Mouse (Mus musculus): ENCODE data around the gene Ift122. TPM values are rescaled to one million over a fixed set of nuclear protein-coding genes. Genes with fewer than 3 reads are reported as not detected.
"Not testable (repeated sequence)": the region's sequence is repeated elsewhere in the genome, so short reads cannot be mapped to it uniquely, and the experiment has no call there.

The Ift122 gene
- total RNA-seq (2021), result 10 to 100 TPM; 13.2 to 18.6 TPM
- long read RNA-seq, experiment 1, full-length matches to known transcripts, result 9 of 33 reads
- long read RNA-seq, experiment 1, partial matches to known transcripts, result 20 of 33 reads
- long read RNA-seq, experiment 1, other reads (novel, unspliced or antisense), result 4 of 33 reads
- long read RNA-seq, experiment 2, full-length matches to known transcripts, result 10 of 28 reads
- long read RNA-seq, experiment 2, partial matches to known transcripts, result 15 of 28 reads
- long read RNA-seq, experiment 2, other reads (novel, unspliced or antisense), result 3 of 28 reads

DNA sequence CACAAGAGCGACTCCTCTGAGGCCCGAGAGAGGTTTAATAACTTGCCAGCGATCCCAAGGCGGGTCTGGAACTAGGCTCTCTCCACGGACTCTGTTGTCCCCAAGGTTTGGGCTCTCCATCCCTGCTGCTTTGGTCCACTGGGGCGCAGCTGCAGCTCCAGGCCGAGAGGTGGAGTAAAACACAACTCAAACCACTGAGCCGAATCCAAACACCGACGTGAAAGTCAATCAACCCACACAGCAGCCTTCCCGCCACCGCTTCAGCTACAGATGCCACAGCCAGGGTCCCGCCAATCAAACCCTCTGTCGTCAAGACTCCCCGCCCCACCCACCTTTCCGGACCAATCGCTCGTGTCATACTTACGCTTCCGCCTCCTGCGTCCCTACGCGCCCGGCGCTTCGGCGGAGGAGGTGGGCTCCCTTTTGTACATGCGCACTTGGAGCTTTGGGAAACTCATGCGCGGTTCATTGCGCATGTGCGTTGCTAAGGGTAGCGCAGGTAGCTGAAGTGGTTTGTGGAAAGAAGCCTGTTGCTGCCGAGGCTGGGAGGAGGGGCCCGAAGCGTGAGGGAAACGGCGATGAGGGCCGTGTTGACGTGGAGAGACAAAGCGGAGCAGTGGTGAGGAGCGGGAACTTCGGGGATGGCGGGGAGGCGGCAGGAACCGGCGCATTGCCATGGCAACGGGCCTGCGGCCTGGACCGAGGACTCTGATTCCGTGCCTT is at the start of gene Ift122, which contains the start of gene Mbd4:
Gene Ift122, plus strand, starts transcription at position 380 of the 723 bp plus-strand sequence.
Gene Mbd4, minus strand, starts transcription at position 281 of the 723 bp plus-strand sequence.
- peak; percentile 96 for DNase-seq
- intact Hi-C loops (cut with DNase I), result loop anchor here (5.0 kb wide), 2 partner anchors 104 to 139 kb away; no protein-coding TSS in a partner anchor

DNA sequence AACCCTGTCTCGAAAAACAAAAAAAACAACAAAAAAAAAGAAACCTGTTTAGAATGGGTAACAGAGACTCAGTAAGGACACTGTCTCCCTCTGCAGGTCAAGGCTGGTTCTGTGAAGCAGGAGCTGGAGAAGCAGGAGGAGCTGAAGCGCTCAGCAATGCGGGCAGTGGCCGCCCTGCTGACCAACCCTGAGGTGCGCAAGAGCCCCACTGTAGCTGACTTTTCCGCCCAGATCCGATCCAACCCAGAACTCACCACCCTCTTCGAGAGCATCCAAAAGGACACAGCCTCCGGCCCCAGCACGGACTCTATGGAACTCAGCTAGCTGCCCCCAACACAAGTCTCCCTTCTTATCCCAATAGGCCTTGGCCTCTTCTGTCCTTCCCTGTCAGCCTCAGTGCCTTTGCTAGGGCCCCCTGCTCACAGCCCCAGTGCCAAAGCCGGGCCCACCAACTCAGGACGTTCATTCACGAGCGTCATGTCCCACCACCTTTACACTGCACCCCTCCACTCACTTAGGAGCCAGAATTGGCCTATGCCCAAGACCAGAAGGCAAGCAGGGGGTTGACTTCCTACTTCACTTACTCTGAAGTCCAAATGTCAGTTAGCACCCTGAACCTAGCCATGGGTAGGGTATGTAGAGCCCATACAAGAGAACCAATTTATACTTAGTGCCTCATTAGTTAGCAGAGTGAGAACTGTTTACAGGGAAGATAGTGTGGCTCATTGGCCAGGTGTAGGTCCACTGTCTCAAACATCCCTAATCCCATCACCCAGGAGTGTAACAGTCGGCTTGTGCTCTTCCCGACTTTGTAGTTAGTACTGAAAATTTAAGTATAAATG is 49.5 kb upstream of the Ift122 start:
- intact Hi-C loops (cut with DNase I), result loop anchor here (2.0 kb wide), 1 partner anchor 77 kb away; no protein-coding TSS in a partner anchor
- DNase-seq, result peak; percentile 65 to 82

DNA sequence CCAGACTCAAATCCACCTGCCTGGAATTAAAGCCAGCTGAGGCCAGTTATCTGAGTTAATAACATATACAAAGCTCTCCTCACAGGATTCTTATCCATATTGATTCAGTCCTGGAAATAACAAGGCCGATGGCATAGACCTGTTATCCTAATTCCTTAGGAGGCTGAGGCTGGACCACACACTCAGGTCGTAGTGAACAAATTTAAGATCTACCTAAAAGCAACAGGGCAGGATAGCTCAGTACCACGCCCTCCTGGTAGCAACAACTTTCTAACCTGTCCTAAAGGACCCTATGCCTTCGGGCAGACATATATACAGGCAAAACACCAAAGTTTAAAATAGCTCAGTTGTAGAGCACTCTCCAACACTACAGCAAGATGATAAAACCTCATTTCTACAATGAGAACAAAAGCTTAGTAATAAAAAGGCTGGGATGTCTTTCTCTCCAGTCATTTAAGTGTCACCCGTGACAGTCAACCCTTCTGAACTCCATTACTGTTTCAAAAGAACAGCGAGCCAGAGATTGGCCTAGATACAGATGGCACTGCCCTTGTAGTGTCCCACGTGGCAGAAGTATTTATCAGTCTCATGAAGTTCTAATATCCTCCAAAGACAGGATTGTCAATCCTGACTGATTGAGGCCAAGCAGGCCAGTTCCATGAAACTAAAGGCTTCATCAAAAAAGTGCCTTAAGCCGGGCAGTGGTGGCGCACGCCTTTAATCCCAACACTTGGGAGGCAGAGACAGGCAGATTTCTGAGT is 48.7 kb upstream of the Ift122 start:
- DNase-seq, result no peak
- intact Hi-C loops (cut with DNase I), result loop anchor here (5.0 kb wide), 1 partner anchor 202 kb away; the partner anchor contains the start of gene Mkrn2

- intact Hi-C loops (cut with DNase I), result loop anchor here (5.0 kb wide), 1 partner anchor 205 kb away; the partner anchor contains the start of gene Mkrn2
- DNase-seq, result no peak
Measured at GRCm38 (mm10) chr6:115807464-115808195, 45.6 kb upstream of the Ift122 start.

DNA sequence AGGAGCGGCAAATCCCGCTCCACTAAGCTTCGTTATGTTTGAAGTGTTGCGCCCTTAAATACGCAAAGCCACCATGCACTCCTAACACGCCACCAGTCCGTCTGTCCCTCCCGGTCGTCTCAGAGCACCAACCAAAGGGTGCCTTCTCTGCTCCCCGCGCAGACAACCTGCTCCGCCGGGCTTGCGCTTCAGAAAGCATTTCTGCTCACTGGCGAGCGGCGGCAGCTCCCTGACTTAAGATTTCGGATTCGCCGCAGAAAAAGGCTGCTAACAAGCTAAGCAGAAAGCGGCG is 45.1 kb upstream of the Ift122 start:
- intact Hi-C loops (cut with DNase I), result loop anchor here (5.0 kb wide), 1 partner anchor 206 kb away; the partner anchor contains the start of gene Mkrn2
- DNase-seq, result no peak

- peak; percentile 84 to 86 for DNase-seq
- intact Hi-C loops (cut with DNase I), result loop anchor here (5.0 kb wide), 1 partner anchor 206 kb away; the partner anchor contains the start of gene Mkrn2
Measured at GRCm38 (mm10) chr6:115808488-115809231, 44.6 kb upstream of the Ift122 start, which contains the start of gene Rpl32. Rpl32 (minus strand) TSS chr6:115808747.

GRCm38 (mm10) chr6:115811606-115812005 is 41.7 kb upstream of the Ift122 start:
- intact Hi-C loops (cut with DNase I), result no loop called here
- no peak for DNase-seq

DNA sequence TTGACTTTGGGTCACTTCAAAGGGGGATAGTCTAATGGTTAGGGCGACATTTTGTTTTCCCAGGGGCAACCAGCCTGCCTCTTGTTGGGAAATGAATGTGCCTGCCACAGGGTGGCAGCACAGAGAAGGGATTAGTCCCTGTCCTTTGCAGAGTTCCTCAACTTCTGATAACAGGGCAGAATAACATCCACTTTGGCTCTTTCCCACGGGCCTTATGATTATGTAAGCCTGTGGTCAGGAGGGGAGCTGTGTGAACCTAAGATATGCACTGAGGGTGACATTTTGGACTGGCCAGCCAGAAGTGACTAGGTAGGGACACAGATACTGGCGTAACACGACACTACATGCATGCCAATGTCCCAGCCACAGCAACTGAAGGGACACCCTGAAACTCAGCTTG is 39.2 kb upstream of the Ift122 start:
- DNase-seq, result peak; percentile 68 to 78

GRCm38 (mm10) chr6:115815041-115815440 is 38.2 kb upstream of the Ift122 start:
- DNase-seq, result no peak
- intact Hi-C loops (cut with DNase I), result no loop called here

More for the DNA sequence above, 39.2 kb upstream of the Ift122 start:
- intact Hi-C loops (cut with DNase I), result no loop called here

GRCm38 (mm10) chr6:115818129-115818528 is 35.1 kb upstream of the Ift122 start:
- DNase-seq, result no peak
- intact Hi-C loops (cut with DNase I), result no loop called here

- intact Hi-C loops (cut with DNase I), result no loop called here
- DNase-seq, result no peak
Measured at GRCm38 (mm10) chr6:115821216-115821993, 31.9 kb upstream of the Ift122 start.

DNA sequence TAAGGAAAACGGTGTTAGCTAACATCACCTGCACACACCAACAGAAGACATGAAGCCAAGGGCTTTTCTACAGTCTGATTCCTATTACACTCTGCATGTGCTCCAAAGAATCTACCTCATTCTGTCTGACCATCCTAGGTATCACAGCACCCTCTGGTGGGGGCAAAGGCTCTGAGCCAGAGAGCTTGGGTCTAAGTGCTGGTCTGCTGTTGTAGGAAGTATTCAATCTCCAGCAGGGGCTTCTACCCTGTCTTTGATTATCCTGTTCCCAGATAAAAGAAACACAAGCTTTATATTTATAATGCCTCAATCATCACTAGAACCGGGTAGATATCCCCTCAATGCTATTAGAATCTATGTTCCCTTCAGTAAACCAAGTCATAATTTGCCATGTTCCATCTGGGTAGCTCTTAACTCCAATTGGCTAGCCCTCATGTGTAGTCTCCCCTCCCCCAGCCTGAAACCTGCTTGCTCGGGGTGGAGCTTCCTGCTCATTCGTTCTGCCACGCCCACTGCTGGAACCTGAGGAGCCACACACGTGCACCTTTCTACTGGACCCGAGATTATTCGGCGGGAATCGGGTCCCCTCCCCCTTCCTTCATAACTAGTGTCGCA is 29.3 kb upstream of the Ift122 start:
- intact Hi-C loops (cut with DNase I), result not testable (repeated sequence)
- peak; percentile 51 to 62 for DNase-seq

DNA sequence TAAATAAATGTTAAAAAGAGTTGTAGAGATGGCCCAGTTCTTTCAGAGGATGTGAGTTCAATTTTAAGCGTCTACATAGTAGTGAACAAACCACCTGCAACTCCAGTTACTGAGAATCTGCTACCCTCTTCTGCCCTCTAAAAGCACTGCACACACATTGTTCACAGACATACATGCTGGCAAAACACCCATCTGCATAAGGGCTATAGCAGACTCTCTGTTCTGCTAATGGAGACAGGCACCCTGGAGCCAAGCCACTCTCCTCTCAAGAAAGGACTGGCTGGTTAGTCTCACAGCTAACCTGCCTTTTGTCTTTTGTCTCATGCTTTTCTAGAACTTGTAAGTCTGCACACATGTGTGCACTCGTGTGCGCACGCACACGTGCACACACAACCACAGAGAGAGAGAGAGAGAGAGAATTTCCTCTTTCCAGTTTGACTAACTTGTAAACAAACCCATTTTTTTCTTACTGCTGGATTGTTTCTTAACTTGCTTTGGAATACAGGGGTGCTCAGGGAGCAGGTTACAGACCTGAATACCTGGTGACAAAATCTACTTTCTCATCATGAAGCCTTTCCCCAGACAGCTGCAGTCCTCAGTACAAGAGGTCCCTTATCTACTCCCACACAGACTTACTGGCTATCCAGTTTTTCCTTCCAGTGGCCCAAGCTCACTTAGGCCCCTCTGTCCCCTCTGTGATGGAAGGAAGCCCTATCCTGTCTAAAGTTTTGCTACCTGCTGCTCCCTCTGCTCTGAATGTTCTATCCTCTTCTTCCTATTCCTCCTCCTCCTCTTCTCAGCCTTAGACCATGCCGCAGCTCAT is 22.3 kb upstream of the Ift122 start:
- intact Hi-C loops (cut with DNase I), result no loop called here
- DNase-seq, result no peak

GRCm38 (mm10) chr6:115832152-115832850 is 21.0 kb upstream of the Ift122 start:
- intact Hi-C loops (cut with DNase I), result no loop called here

GRCm38 (mm10) chr6:115833861-115834260 is 19.4 kb upstream of the Ift122 start:
- intact Hi-C loops (cut with DNase I), result no loop called here

More at GRCm38 (mm10) chr6:115832152-115832850, 21.0 kb upstream of the Ift122 start:
- no peak for DNase-seq

DNA sequence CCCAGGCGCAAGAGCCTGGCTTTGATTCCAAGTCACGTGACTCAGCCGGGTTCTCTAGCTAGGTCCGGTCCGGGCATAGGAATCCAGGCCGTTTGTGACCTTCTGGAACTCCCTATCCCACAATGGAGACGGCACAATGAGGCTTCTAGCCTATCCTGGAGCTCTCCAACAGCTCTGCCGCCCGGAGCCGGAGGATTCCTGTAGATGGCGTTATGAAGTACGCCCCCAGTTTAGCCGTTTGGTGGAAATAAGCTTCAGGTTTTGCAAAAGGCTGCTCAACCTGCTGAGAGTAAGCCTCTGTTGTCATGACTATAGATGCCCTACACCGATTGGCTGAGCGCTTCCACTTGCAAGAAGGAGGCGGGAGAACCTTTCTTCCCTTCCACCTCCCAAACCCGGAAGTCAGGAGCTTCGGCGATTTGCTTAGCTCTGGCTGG is 15.1 kb upstream of the Ift122 start, which contains the start of gene Efcab12:
Gene Efcab12, minus strand, starts transcription at position 252 of the 437 bp plus-strand sequence.
- intact Hi-C loops (cut with DNase I), result no loop called here
- peak; percentile 49 to 66 for DNase-seq

More at GRCm38 (mm10) chr6:115833861-115834260, 19.4 kb upstream of the Ift122 start:
- no peak for DNase-seq
